Mouse (Mus musculus) heart, embryonic 14.5 days (tissue): Measurements from ENCODE around the gene Sptb. TPM values are rescaled to one million over a fixed set of nuclear protein-coding genes. Genes with fewer than 3 reads are reported as not detected.
A peak's percentile ranks its signal among the peaks of the same experiment; 100 is the strongest.

Experiments
- ATAC-seq: fragments of 200-750 bp; cut with Nextera tagmentation; 2 replicates; pipeline ENCODE4 v1.8.0; 2017; ENCODE audit warnings: low read depth, moderate TSS enrichment; ENCODE audit not compliant: insufficient number of reproducible peaks, insufficient read depth, low FRiP score
- H3K27ac ChIP-seq, 2 experiments: fragments of 200-500 bp in 1 of 2; fragments of 300-500 bp in 1 of 2; sonication (generic) in 1 of 2; replicated peaks in 1 of 2; 2 replicates each; pipeline ENCODE4 v1.5.1; 2012 to 2014; ENCODE audit warnings: low read depth in 2 of 2, low read length in 2 of 2, control low read depth in 1 of 2, mild to moderate bottlenecking in 1 of 2, mixed read lengths in 1 of 2; ENCODE audit not compliant: control insufficient read depth in 1 of 2, insufficient read depth in 1 of 2
- H3K27me3 ChIP-seq: fragments of 300-500 bp; sonication (generic); 2 replicates; pipeline ENCODE4 v1.6.1; 2014; ENCODE audit warnings: mild to moderate bottlenecking, low read length, control low read depth; ENCODE audit not compliant: control insufficient read depth, insufficient read depth
- H3K36me3 ChIP-seq: fragments of 300-500 bp; sonication (generic); 2 replicates; pipeline ENCODE4 v1.6.1; 2014; ENCODE audit warnings: mild to moderate bottlenecking, control low read depth, low read length, mixed read lengths; ENCODE audit not compliant: control insufficient read depth, insufficient read depth
- H3K4me1 ChIP-seq, 2 experiments: fragments of 200-500 bp in 1 of 2; fragments of 300-500 bp in 1 of 2; sonication (generic) in 1 of 2; 2 replicates each; pipeline ENCODE4 v1.6.1; 2012 to 2014; ENCODE audit warnings: low read length in 2 of 2, control low read depth in 1 of 2, mixed read lengths in 1 of 2; ENCODE audit not compliant: control insufficient read depth in 2 of 2, insufficient read depth in 2 of 2
- H3K4me2 ChIP-seq: fragments of 300-500 bp; sonication (generic); 2 replicates; pipeline ENCODE4 v1.6.1; 2014; ENCODE audit warnings: mild to moderate bottlenecking, low read length
- H3K4me3 ChIP-seq, 2 experiments: fragments of 200-500 bp in 1 of 2; fragments of 300-500 bp in 1 of 2; sonication (generic) in 1 of 2; 2 replicates each; pipeline ENCODE4 v1.5.1; 2012 to 2014; ENCODE audit warnings: low read length in 2 of 2, mild to moderate bottlenecking in 2 of 2, control low read depth in 1 of 2, low read depth in 1 of 2, moderate library complexity in 1 of 2; ENCODE audit not compliant: control insufficient read depth in 1 of 2, insufficient read depth in 1 of 2
- H3K9ac ChIP-seq: fragments of 300-500 bp; sonication (generic); 2 replicates; pipeline ENCODE4 v1.6.1; 2014; ENCODE audit warnings: mild to moderate bottlenecking, low read length
- H3K9me3 ChIP-seq: fragments of 300-500 bp; sonication (generic); 2 replicates; pipeline ENCODE4 v1.6.1; 2016; ENCODE audit warnings: low read length, control low read depth; ENCODE audit not compliant: control insufficient read depth
- WGBS: fragments of 180-500 bp; shearing (Covaris S2); extraction: QIAGEN DNeasy Blood & Tissue Kit; methylation state at CpG from one replicate; pipeline ENCODE4 v1.1.7; 2014; 5-methylcytosine and 5-hydroxymethylcytosine counted together
- polyA plus RNA-seq: library from polyadenylated mRNA; unstranded; fragments of >200 nt; fragmentation: Nextera tagmentation; extraction: Ambion mirVana; gene quantifications from 2 replicates; pipeline ENCODE4 v1.2.1, GENCODE M21; 2014

Gene Sptb
- polyA plus RNA-seq, 1 experiment from 2014 or later, result 7.4 TPM

DNA sequence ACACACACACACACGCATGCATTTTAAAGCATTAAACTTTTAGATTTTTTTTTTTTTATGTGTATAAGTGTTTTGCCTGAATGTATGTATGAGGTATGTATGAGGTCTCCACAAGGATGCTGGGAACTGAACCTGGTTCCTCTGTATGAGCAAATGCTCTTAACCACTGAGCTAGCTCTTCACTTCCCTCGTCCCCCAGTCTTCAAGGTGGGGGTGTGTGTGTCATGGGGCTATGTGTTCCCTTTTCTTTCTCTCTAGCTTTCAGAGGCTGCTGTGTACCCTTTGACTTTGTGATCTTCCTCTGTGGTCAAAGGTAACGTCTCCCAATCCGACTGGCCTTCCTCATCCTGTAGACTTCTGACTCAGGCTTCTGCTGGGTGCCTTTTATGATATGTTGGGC lies 157.4 kb downstream of the Sptb start:
- Histone ChIP-seq H3K36me3 (0 out of 2 replicates have a peak, but pooled peaks cover 5% of the 10 kb centered on the region), H3K4me2 (no peak overlapping the region), H3K27me3 (no peaks in the 10 kb centered on the region), H3K9me3 (no peaks in the 10 kb centered on the region), H3K9ac (no peak overlapping the region), H3K4me3 (no peak overlapping the region), H3K4me1 (peaks cover 57 to 92% of the 10 kb centered on the region in 2 experiments), H3K27ac (peak overlapping the region; percentile 29 to 88; a peak in 3 of 4 replicates)
- WGBS, result 79% methylated on average over 4 of the region's 4 CpGs
- ATAC-seq, result no peak

DNA sequence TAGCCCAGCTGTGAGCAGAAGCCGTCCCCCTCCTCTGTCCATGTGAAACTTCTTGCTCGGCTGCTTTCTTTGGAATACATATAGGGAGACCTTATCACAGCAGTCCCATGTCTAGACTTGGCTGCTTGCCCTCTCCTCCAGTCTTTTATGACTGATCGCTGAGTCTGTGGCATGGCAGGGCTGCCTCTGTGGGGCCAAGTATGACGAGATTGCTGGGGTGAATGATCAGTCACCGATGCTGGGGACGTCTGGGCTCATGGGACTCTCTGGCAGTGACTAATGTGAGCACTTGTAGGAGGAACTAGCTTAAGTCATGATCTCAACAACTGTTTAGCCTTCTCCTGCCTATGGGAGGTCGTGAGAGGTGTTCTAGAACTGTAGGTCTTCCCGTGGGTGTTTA lies 158.0 kb downstream of the Sptb start:
- Histone ChIP-seq H3K9ac (peak overlapping the region; percentile 21; the same call in 1 of the 2 replicates), H3K9me3 (no peaks in the 10 kb centered on the region), H3K4me2 (peak overlapping the region; percentile 38), H3K27me3 (no peaks in the 10 kb centered on the region), H3K4me3 (no peak overlapping the region), H3K27ac (peak overlapping the region; percentile 79 to 88), H3K4me1 (peaks cover 64 to 96% of the 10 kb centered on the region in 2 experiments), H3K36me3 (0 out of 2 replicates have a peak, but pooled peaks cover 5% of the 10 kb centered on the region)
- WGBS, result 10% methylated on average over 8 of the region's 8 CpGs
- ATAC-seq, result peak; percentile 79

DNA sequence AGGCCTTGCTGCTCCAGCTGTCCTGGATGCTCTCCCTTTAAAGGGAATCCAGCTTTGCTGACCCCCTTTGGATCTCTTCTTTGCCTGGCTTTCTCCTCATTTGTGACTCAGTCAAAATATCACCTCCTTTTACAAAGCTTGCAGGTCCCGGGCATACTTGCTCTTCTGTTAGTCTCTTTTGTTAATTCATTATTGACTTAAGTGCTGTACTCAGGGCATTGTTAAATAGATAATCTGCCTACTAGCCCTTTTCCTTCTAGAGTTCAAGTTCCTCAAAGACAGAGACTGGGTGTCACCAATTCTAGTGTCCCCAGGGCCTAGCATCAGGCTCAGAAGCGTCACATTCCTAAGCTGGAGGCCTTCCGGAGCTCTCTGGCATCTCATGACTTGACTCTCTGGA lies 161.1 kb downstream of the Sptb start:
- Histone ChIP-seq H3K4me2 (no peak overlapping the region), H3K27me3 (no peaks in the 10 kb centered on the region), H3K4me3 (no peak overlapping the region), H3K4me1 (peaks cover 69 to 88% of the 10 kb centered on the region in 2 experiments), H3K27ac (no peak overlapping the region; a peak in 1 of 4 replicates), H3K36me3 (0 out of 2 replicates have a peak, but pooled peaks cover 5% of the 10 kb centered on the region), H3K9ac (0 out of 2 replicates have a peak overlapping the region, but pooled peaks have one; percentile 12), H3K9me3 (no peaks in the 10 kb centered on the region)
- ATAC-seq, result no peak
- 54% methylated on average over 3 of the region's 3 CpGs for WGBS

- H3K36me3 ChIP-seq, result 0 out of 2 replicates have a peak, but pooled peaks cover 5% of the 10 kb centered on the region
- peak overlapping the region; percentile 73 for H3K4me2 ChIP-seq
- peaks cover 60 to 77% of the 10 kb centered on the region in 2 experiments for H3K4me1 ChIP-seq
- WGBS, result 40% methylated on average over 7 of the region's 7 CpGs
- no peak for ATAC-seq
- H3K9me3 ChIP-seq, result no peaks in the 10 kb centered on the region
- peak overlapping the region; percentile 66; the same call in 1 of the 2 replicates for H3K9ac ChIP-seq
- no peak overlapping the region for H3K4me3 ChIP-seq
- no peaks in the 10 kb centered on the region for H3K27me3 ChIP-seq
- H3K27ac ChIP-seq, result no peak overlapping the region
Observed at GRCm38 (mm10) chr12:76548082-76548423, 162.3 kb downstream of the Sptb start.

- no peaks in the 10 kb centered on the region for H3K9me3 ChIP-seq
- peak overlapping the region; percentile 66 for H3K9ac ChIP-seq
- no peaks in the 10 kb centered on the region for H3K27me3 ChIP-seq
- ATAC-seq, result no peak
- peak overlapping the region; percentile 73 for H3K4me2 ChIP-seq
- peak overlapping the region in 1 of 2 experiments; percentile 28; a peak in 2 of 4 replicates for H3K4me3 ChIP-seq
- peaks cover 57 to 72% of the 10 kb centered on the region in 2 experiments for H3K4me1 ChIP-seq
- H3K36me3 ChIP-seq, result 0 out of 2 replicates have a peak, but pooled peaks cover 5% of the 10 kb centered on the region
- peak overlapping the region in 1 of 2 experiments; percentile 48; a peak in 1 of 4 replicates for H3K27ac ChIP-seq
- 41% methylated on average over 13 of the region's 13 CpGs for WGBS
Observed at GRCm38 (mm10) chr12:76547409-76548081, 162.8 kb downstream of the Sptb start.

- peak overlapping the region; percentile 73 for H3K4me2 ChIP-seq
- no peaks in the 10 kb centered on the region for H3K27me3 ChIP-seq
- H3K4me1 ChIP-seq, result peaks cover 51 to 66% of the 10 kb centered on the region in 2 experiments
- peak overlapping the region; percentile 15 to 28 for H3K4me3 ChIP-seq
- 15% methylated on average over 28 of the region's 28 CpGs for WGBS
- H3K36me3 ChIP-seq, result 0 out of 2 replicates have a peak, but pooled peaks cover 5% of the 10 kb centered on the region
- H3K9ac ChIP-seq, result peak overlapping the region; percentile 66
- H3K9me3 ChIP-seq, result no peaks in the 10 kb centered on the region
- H3K27ac ChIP-seq, result peak overlapping the region in 1 of 2 experiments; percentile 48; a peak in 2 of 4 replicates
- no peak for ATAC-seq
Observed at GRCm38 (mm10) chr12:76546383-76547276, 163.7 kb downstream of the Sptb start.

DNA sequence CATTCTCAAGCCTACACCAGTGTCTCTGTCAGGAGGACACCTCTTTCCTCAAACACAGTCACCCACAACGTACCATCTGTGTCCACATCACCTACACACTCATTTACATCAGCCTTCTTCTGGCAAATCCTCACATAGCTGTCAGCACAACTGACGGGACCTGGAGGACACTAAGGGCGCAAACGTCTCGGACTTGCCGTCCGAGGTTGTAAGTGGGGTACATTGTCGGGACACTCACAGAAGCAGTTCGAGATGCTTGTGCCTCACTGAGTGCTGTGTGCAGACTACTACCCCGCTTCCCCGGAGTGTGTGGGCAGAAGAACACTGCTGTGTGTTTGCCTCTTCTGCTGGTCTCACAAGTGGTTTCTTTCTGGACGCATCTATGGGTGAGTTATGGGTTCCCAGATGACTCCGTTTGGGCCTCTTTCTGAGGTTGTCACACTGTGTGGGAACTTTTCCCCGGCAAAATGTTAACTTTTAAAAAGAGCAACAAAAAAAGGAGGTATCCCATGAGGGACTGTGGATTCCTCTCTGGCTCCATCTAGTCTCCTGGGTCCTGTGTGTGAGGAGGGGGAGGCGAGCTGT lies 164.5 kb downstream of the Sptb start:
- Histone ChIP-seq H3K4me3 (peak overlapping the region in 1 of 2 experiments; percentile 28; a peak in 1 of 4 replicates), H3K9me3 (no peaks in the 10 kb centered on the region), H3K4me1 (peaks cover 51 to 66% of the 10 kb centered on the region in 2 experiments), H3K27ac (peak overlapping the region in 1 of 2 experiments; percentile 48; a peak in 1 of 4 replicates), H3K27me3 (no peaks in the 10 kb centered on the region), H3K36me3 (0 out of 2 replicates have a peak, but pooled peaks cover 5% of the 10 kb centered on the region), H3K4me2 (peak overlapping the region; percentile 73), H3K9ac (peak overlapping the region; percentile 66)
- ATAC-seq, result no peak
- WGBS, result 30% methylated on average over 15 of the region's 15 CpGs
